Mouse (Mus musculus) lung, postnatal 0 days (tissue): ENCODE data around the gene Mob1a. TPM values are rescaled to one million over a fixed set of nuclear protein-coding genes. Genes with fewer than 3 reads are reported as not detected.

ENCODE experiments used
- ATAC-seq: fragments of 200-750 bp; cut with Nextera tagmentation; 2 replicates; pipeline ENCODE4 v1.8.0; 2017; ENCODE audit warnings: moderate library complexity
- DNase-seq: peaks from one replicate; pipeline ENCODE4 v3.0.0-alpha.2; 2016; ENCODE audit warnings: low spot score
- H3K27ac ChIP-seq: fragments of 300-500 bp; sonication (generic); 2 replicates; pipeline ENCODE4 v1.5.1; 2014; ENCODE audit warnings: antibody characterized with exemption, mild to moderate bottlenecking, low read length, mixed read lengths
- H3K27me3 ChIP-seq: fragments of 300-500 bp; sonication (generic); replicated peaks from 2 replicates; pipeline ENCODE4 v1.6.1; 2014; ENCODE audit warnings: low read length, mixed read lengths; ENCODE audit not compliant: insufficient read depth
- H3K36me3 ChIP-seq: fragments of 300-500 bp; sonication (generic); 2 replicates; pipeline ENCODE4 v1.6.1; 2014; ENCODE audit warnings: low read length, mixed read lengths; ENCODE audit not compliant: insufficient read depth
- H3K4me1 ChIP-seq: fragments of 300-500 bp; sonication (generic); 2 replicates; pipeline ENCODE4 v1.6.1; 2014; ENCODE audit warnings: antibody characterized with exemption, low read depth, low read length, mixed read lengths; ENCODE audit not compliant: insufficient read depth
- H3K4me2 ChIP-seq: fragments of 300-500 bp; sonication (generic); replicated peaks from 2 replicates; pipeline ENCODE4 v1.6.1; 2014; ENCODE audit warnings: low read depth, mild to moderate bottlenecking, low read length, moderate library complexity, mixed read lengths
- H3K4me3 ChIP-seq: fragments of 300-500 bp; sonication (generic); 2 replicates; pipeline ENCODE4 v1.5.1; 2014; ENCODE audit warnings: low read depth, low read length
- H3K9ac ChIP-seq: fragments of 300-500 bp; sonication (generic); replicated peaks from 2 replicates; pipeline ENCODE4 v1.6.1; 2014; ENCODE audit warnings: low read depth, mild to moderate bottlenecking
- H3K9me3 ChIP-seq: fragments of 300-500 bp; sonication (generic); 2 replicates; pipeline ENCODE4 v1.6.1; 2016; ENCODE audit warnings: low read length, mixed read lengths
- CTCF ChIP-seq: IDR thresholded peaks from 2 replicates; pipeline ENCODE4 v1.5.1; 2016; ENCODE audit warnings: antibody characterized with exemption, mild to moderate bottlenecking
- EP300 ChIP-seq: IDR thresholded peaks from 2 replicates; pipeline ENCODE4 v1.6.1; 2016; ENCODE audit warnings: antibody characterized with exemption, mild to moderate bottlenecking, control low read depth
- whole genome bisulfite sequencing: fragments of 180-500 bp; shearing (Covaris S2); extraction: QIAGEN DNeasy Blood & Tissue Kit; methylation state at CpG from one replicate; pipeline ENCODE4 v1.1.7; 2014; 5-methylcytosine and 5-hydroxymethylcytosine counted together
- polyA plus RNA-seq: library from polyadenylated mRNA; unstranded; fragments of >200 nt; fragmentation: Nextera tagmentation; extraction: Ambion mirVana; gene quantifications from 2 replicates; pipeline ENCODE4 v1.2.1, GENCODE M21; 2015

Gene Mob1a
- polyA plus RNA-seq, 1 experiment from 2014 or later: 41.3 TPM

- peak within 1 kb of the TSS; percentile 86 for H3K4me2 ChIP-seq
- peak within 1 kb of the TSS; percentile 72 for H3K4me3 ChIP-seq
- H3K9me3 ChIP-seq: no peaks in the 10 kb centered on the region
- peak; percentile 31 for ATAC-seq
- H3K27me3 ChIP-seq: no peaks in the 10 kb centered on the region
- H3K36me3 ChIP-seq: 0 out of 2 replicates have a peak, but pooled peaks cover 3% of the 10 kb centered on the region
- 26% methylated on average over 6 of the region's 6 CpGs for WGBS
- TF ChIP-seq CTCF: no peak
- no peak for TF ChIP-seq EP300
- peak; percentile 56 for DNase-seq
- peaks cover 14% of the 10 kb centered on the region for H3K4me1 ChIP-seq
- H3K27ac ChIP-seq: no peak within 1 kb of the TSS
- peak within 1 kb of the TSS; percentile 90 for H3K9ac ChIP-seq
These were observed 23.1 kb downstream of the Mob1a start, which contains the start of gene Bola3 for GRCm38 (mm10) chr6:83348873-83349272. Bola3 (plus strand) TSS chr6:83349147.

GRCm38 (mm10) chr6:83349274-83349958 is 23.6 kb downstream of the Mob1a start:
- Histone ChIP-seq H3K4me3 (peak overlapping the region; percentile 72), H3K4me2 (peak overlapping the region; percentile 86), H3K9ac (peak overlapping the region; percentile 90), H3K4me1 (peaks cover 14% of the 10 kb centered on the region), H3K36me3 (peaks cover 6% of the 10 kb centered on the region; the same call in 1 of the 2 replicates), H3K27ac (no peak overlapping the region), H3K27me3 (no peaks in the 10 kb centered on the region), H3K9me3 (no peaks in the 10 kb centered on the region)
- DNase-seq: peak; percentile 85
- ATAC-seq: peak; percentile 96
- no peak for TF ChIP-seq EP300
- TF ChIP-seq CTCF: peak; percentile 84
- under 1% methylated on average over 40 of the region's 53 CpGs for WGBS

- 76% methylated on average over 7 of the region's 7 CpGs for WGBS
- Histone ChIP-seq H3K4me3 (0 out of 2 replicates have a peak overlapping the region, but pooled peaks have one; percentile 72), H3K4me1 (peaks cover 14% of the 10 kb centered on the region), H3K4me2 (peak overlapping the region; percentile 86), H3K9me3 (no peaks in the 10 kb centered on the region), H3K36me3 (peaks cover 13% of the 10 kb centered on the region; the same call in 1 of the 2 replicates), H3K9ac (peak overlapping the region; percentile 90; the same call in 1 of the 2 replicates), H3K27ac (no peak overlapping the region), H3K27me3 (no peaks in the 10 kb centered on the region)
- no peak for TF ChIP-seq CTCF
- no peak for TF ChIP-seq EP300
- DNase-seq: no peak
- no peak for ATAC-seq
These were observed 24.4 kb downstream of the Mob1a start for GRCm38 (mm10) chr6:83350172-83350571.

- H3K4me3 ChIP-seq: no peak overlapping the region
- ATAC-seq: no peak
- DNase-seq: no peak
- no peaks in the 10 kb centered on the region for H3K27me3 ChIP-seq
- H3K27ac ChIP-seq: no peak overlapping the region
- H3K4me1 ChIP-seq: peaks cover 14% of the 10 kb centered on the region
- H3K9ac ChIP-seq: no peak overlapping the region
- TF ChIP-seq EP300 (no peak), CTCF (no peak)
- H3K4me2 ChIP-seq: no peak overlapping the region
- 87% methylated on average over 16 of the region's 16 CpGs for WGBS
- H3K9me3 ChIP-seq: no peaks in the 10 kb centered on the region
- H3K36me3 ChIP-seq: peaks cover 13% of the 10 kb centered on the region; the same call in 1 of the 2 replicates
These were observed 25.1 kb downstream of the Mob1a start for GRCm38 (mm10) chr6:83350851-83351405.

GRCm38 (mm10) chr6:83351490-83352160 is 25.8 kb downstream of the Mob1a start:
- H3K4me2 ChIP-seq: no peak overlapping the region
- H3K4me3 ChIP-seq: no peak overlapping the region
- no peak overlapping the region for H3K27ac ChIP-seq
- WGBS: 76% methylated on average over 7 of the region's 7 CpGs
- H3K36me3 ChIP-seq: peaks cover 13% of the 10 kb centered on the region; the same call in 1 of the 2 replicates
- no peak overlapping the region for H3K9ac ChIP-seq
- TF ChIP-seq CTCF (no peak), EP300 (no peak)
- peaks cover 14% of the 10 kb centered on the region for H3K4me1 ChIP-seq
- ATAC-seq (no peak), DNase-seq (no peak)
- no peaks in the 10 kb centered on the region for H3K9me3 ChIP-seq
- no peaks in the 10 kb centered on the region for H3K27me3 ChIP-seq
